Mouse (Mus musculus): ENCODE measurements around the gene Odf3.

Odf3 gene

GRCm38 (mm10) chr7:140835758-140836087, 11.9 kb upstream of the Odf3 start:
- ChIA-PET POLR2A (interaction anchor here in 3 of 4 experiments (0.5 to 2.7 kb wide), 18 partner anchors 9 to 735 kb away, joined by 3 to 16 read pairs (median 3); partner anchors contain the start of genes Zfp941 (in 3 of the 3), Echs1 (in 1 of the 3), Gm45785 (in 1 of the 3) and Psmd13 (in 1 of the 3)), CTCF (interaction anchor here (0.6 to 2.1 kb wide), 9 partner anchors 9 to 691 kb away, joined by 3 to 13 read pairs (median 5); partner anchors contain the start of gene Scgb1c1 (in 2 of the 4))

GRCm38 (mm10) chr7:140836243-140837115, 11.1 kb upstream of the Odf3 start:
- ChIA-PET CTCF (interaction anchor here in 3 of 4 experiments (0.7 to 2.1 kb wide), 5 partner anchors 8 to 67 kb away, joined by 3 to 13 read pairs (median 9); partner anchors contain the start of genes Scgb1c1 (in 2 of the 3) and Zfp941 (in 1 of the 3)), POLR2A (interaction anchor here in 3 of 4 experiments (0.5 to 2.7 kb wide), 8 partner anchors 9 to 120 kb away, joined by 3 to 16 read pairs (median 4); partner anchors contain the start of genes Gm45785 (in 1 of the 3), Psmd13 (in 1 of the 3), Ric8a (in 1 of the 3) and Sirt3 (in 1 of the 3))

GRCm38 (mm10) chr7:140839556-140839955, 8.0 kb upstream of the Odf3 start:
- POLR2A ChIA-PET: interaction anchor here in 1 of 4 experiments (1.4 to 4.2 kb wide), 2 partner anchors 18 to 376 kb away, joined by 4 to 33 read pairs; partner anchors contain the start of genes Bet1l, Gm45785, Rassf7 and Ric8a
- CTCF ChIA-PET: interaction anchor here in 1 of 4 experiments (3.1 kb wide), 1 partner anchor 64 kb away, joined by 22 read pairs; no protein-coding TSS in a partner anchor

- ChIA-PET CTCF (interaction anchor here (0.6 to 3.1 kb wide), 19 partner anchors 10 to 1086 kb away, joined by 3 to 22 read pairs (median 4); no protein-coding TSS in a partner anchor), POLR2A (interaction anchor here in 3 of 4 experiments (0.6 to 4.2 kb wide), 54 partner anchors 8 to 1796 kb away, joined by 3 to 33 read pairs (median 4); partner anchors contain the start of genes Zfp941 (in 3 of the 3), Bet1l (in 2 of the 3), Gm45785 (in 2 of the 3) and Ric8a (in 2 of the 3))
Measured at GRCm38 (mm10) chr7:140840750-140841735, 6.6 kb upstream of the Odf3 start.

GRCm38 (mm10) chr7:140843806-140844205, 3.8 kb upstream of the Odf3 start:
- POLR2A ChIA-PET: interaction anchor here in 2 of 4 experiments (1.4 to 4.2 kb wide), 3 partner anchors 10 to 39 kb away, joined by 3 to 33 read pairs (median 5); partner anchors contain the start of genes Bet1l (in 1 of the 2), Gm45785 (in 1 of the 2) and Ric8a (in 1 of the 2)
- CTCF ChIA-PET: interaction anchor here in 2 of 4 experiments (2.6 to 6.3 kb wide), 2 partner anchors 59 kb away, joined by 24 to 50 read pairs; no protein-coding TSS in a partner anchor

- CTCF ChIA-PET: interaction anchor here (0.5 to 6.3 kb wide), 45 partner anchors 8 to 1632 kb away, joined by 3 to 50 read pairs (median 4); partner anchors contain the start of genes Urah (in 2 of the 4), 6430531B16Rik (in 1 of the 4), Gm45785 (in 1 of the 4) and Ric8a (in 1 of the 4)
- POLR2A ChIA-PET: interaction anchor here in 3 of 4 experiments (0.5 to 1.9 kb wide), 17 partner anchors 8 to 1332 kb away, joined by 3 to 19 read pairs (median 3); partner anchors contain the start of genes Bet1l (in 1 of the 3), Gm45785 (in 1 of the 3) and Ric8a (in 1 of the 3)
Measured at GRCm38 (mm10) chr7:140844905-140845665, 2.5 kb upstream of the Odf3 start, which contains the start of gene Scgb1c1. TSS of gene Scgb1c1 (plus strand) at chr7:140845547.

GRCm38 (mm10) chr7:140845683-140846082, 1.9 kb upstream of the Odf3 start:
- CTCF ChIA-PET: interaction anchor here (0.6 to 6.3 kb wide), 32 partner anchors 8 to 867 kb away, joined by 3 to 50 read pairs (median 4); partner anchors contain the start of genes Urah (in 2 of the 4), 6430531B16Rik (in 1 of the 4), Gm45785 (in 1 of the 4) and Ric8a (in 1 of the 4)
- POLR2A ChIA-PET: interaction anchor here in 3 of 4 experiments (0.5 to 1.9 kb wide), 9 partner anchors 8 to 331 kb away, joined by 3 to 19 read pairs (median 5); partner anchors contain the start of genes Bet1l (in 1 of the 3), Gm45785 (in 1 of the 3) and Ric8a (in 1 of the 3)

- ChIA-PET POLR2A (interaction anchor here in 3 of 4 experiments (0.5 to 2.6 kb wide), 11 partner anchors 10 to 223 kb away, joined by 3 to 24 read pairs (median 5); partner anchors contain the start of genes Gm45785 (in 3 of the 3), Ric8a (in 3 of the 3), Bet1l (in 2 of the 3) and Urah (in 1 of the 3)), CTCF (interaction anchor here (0.6 to 6.3 kb wide), 9 partner anchors 8 to 330 kb away, joined by 3 to 50 read pairs (median 12); partner anchors contain the start of gene Urah (in 1 of the 4))
Measured at GRCm38 (mm10) chr7:140846676-140847075, 929 bp upstream of the Odf3 start.

GRCm38 (mm10) chr7:140848591-140848990, 986 bp downstream of the Odf3 start:
- POLR2A ChIA-PET: interaction anchor here in 3 of 4 experiments (1.0 to 2.6 kb wide), 6 partner anchors 8 to 212 kb away, joined by 3 to 15 read pairs (median 5); partner anchors contain the start of genes Gm45785 (in 2 of the 3), Ric8a (in 2 of the 3), B4galnt4 (in 1 of the 3) and Bet1l (in 1 of the 3)

GRCm38 (mm10) chr7:140851916-140852315, 4.3 kb downstream of the Odf3 start:
- ChIA-PET CTCF (interaction anchor here in 1 of 4 experiments (0.6 kb wide), 1 partner anchor 11 kb away, joined by 5 read pairs; no protein-coding TSS in a partner anchor), POLR2A (interaction anchor here (0.6 to 3.1 kb wide), 10 partner anchors 10 to 639 kb away, joined by 3 to 15 read pairs (median 4); no protein-coding TSS in a partner anchor)

More at GRCm38 (mm10) chr7:140848591-140848990, 986 bp downstream of the Odf3 start:
- CTCF ChIA-PET: interaction anchor here in 3 of 4 experiments (0.6 to 6.3 kb wide), 4 partner anchors 54 to 297 kb away, joined by 3 to 50 read pairs (median 4); no protein-coding TSS in a partner anchor

GRCm38 (mm10) chr7:140853386-140853785, 5.8 kb downstream of the Odf3 start:
- POLR2A ChIA-PET: interaction anchor here in 3 of 4 experiments (0.5 to 3.1 kb wide), 13 partner anchors 8 to 539 kb away, joined by 3 to 15 read pairs (median 4); partner anchors contain the start of genes Psmd13 (in 1 of the 3), Rassf7 (in 1 of the 3), Scgb1c1 (in 1 of the 3) and Sirt3 (in 1 of the 3)
- CTCF ChIA-PET: interaction anchor here in 2 of 4 experiments (0.5 to 1.5 kb wide), 3 partner anchors 8 to 323 kb away, joined by 3 to 6 read pairs (median 4); partner anchors contain the start of gene Scgb1c1 (in 1 of the 2)

- ChIA-PET POLR2A (interaction anchor here in 3 of 4 experiments (0.8 to 3.1 kb wide), 10 partner anchors 10 to 361 kb away, joined by 3 to 9 read pairs (median 4); partner anchors contain the start of genes Psmd13 (in 1 of the 3), Rassf7 (in 1 of the 3), Scgb1c1 (in 1 of the 3) and Sirt3 (in 1 of the 3)), CTCF (interaction anchor here in 2 of 4 experiments (0.5 to 1.5 kb wide), 4 partner anchors 8 to 540 kb away, joined by 3 to 6 read pairs (median 3); partner anchors contain the start of gene Scgb1c1 (in 1 of the 2))
Measured at GRCm38 (mm10) chr7:140854483-140854882, 6.9 kb downstream of the Odf3 start.

GRCm38 (mm10) chr7:140855181-140855580, 7.6 kb downstream of the Odf3 start:
- CTCF ChIA-PET: interaction anchor here in 1 of 4 experiments (0.5 to 2.1 kb wide), 4 partner anchors 9 to 540 kb away, joined by 3 to 9 read pairs (median 6); partner anchors contain the start of gene Scgb1c1

More at GRCm38 (mm10) chr7:140855181-140855580, 7.6 kb downstream of the Odf3 start:
- POLR2A ChIA-PET: interaction anchor here in 3 of 4 experiments (1.0 to 5.9 kb wide), 19 partner anchors 8 to 740 kb away, joined by 3 to 33 read pairs (median 5); partner anchors contain the start of genes Odf3 (in 2 of the 3), Psmd13 (in 1 of the 3), Scgb1c1 (in 1 of the 3) and Sirt3 (in 1 of the 3)

Data from embryonic stem cell, embryonic (primary cell).